Mouse (Mus musculus) stomach, postnatal 0 days (tissue): ENCODE measurements around the gene Gfpt1. TPM values are rescaled to one million over a fixed set of nuclear protein-coding genes. Genes with fewer than 3 reads are reported as not detected.

Experiments used
- ATAC-seq: fragments of 200-750 bp; cut with Nextera tagmentation; 2 replicates; pipeline ENCODE4 v1.8.0; 2017; ENCODE audit not compliant: low FRiP score, low TSS enrichment
- DNase-seq: peaks from one replicate; pipeline ENCODE4 v3.0.0-alpha.2; 2016; ENCODE audit warnings: low spot score
- H3K27ac ChIP-seq: fragments of 300-500 bp; sonication (generic); replicated peaks from 2 replicates; pipeline ENCODE4 v1.5.1; 2014; ENCODE audit warnings: mild to moderate bottlenecking, control low read depth
- H3K27me3 ChIP-seq: fragments of 300-500 bp; sonication (generic); 2 replicates; pipeline ENCODE4 v1.6.1; 2014; ENCODE audit warnings: low read length; ENCODE audit not compliant: control insufficient read depth, insufficient read depth
- H3K36me3 ChIP-seq: fragments of 300-500 bp; sonication (generic); 2 replicates; pipeline ENCODE4 v1.6.1; 2014; ENCODE audit warnings: low read length, mixed read lengths; ENCODE audit not compliant: control insufficient read depth, insufficient read depth
- H3K4me1 ChIP-seq: fragments of 300-500 bp; sonication (generic); replicated peaks from 2 replicates; pipeline ENCODE4 v1.6.1; 2014; ENCODE audit warnings: antibody characterized with exemption; ENCODE audit not compliant: control insufficient read depth, insufficient read depth
- H3K4me2 ChIP-seq: fragments of 300-500 bp; sonication (generic); replicated peaks from 2 replicates; pipeline ENCODE4 v1.6.1; 2014; ENCODE audit warnings: low read depth, mild to moderate bottlenecking, control low read depth, moderate library complexity
- H3K4me3 ChIP-seq: fragments of 300-500 bp; sonication (generic); 2 replicates; pipeline ENCODE4 v1.5.1; 2014; ENCODE audit warnings: low read depth, low read length, control low read depth
- H3K9ac ChIP-seq: fragments of 300-500 bp; sonication (generic); 2 replicates; pipeline ENCODE4 v1.6.1; 2014; ENCODE audit warnings: mild to moderate bottlenecking, low read length, control low read depth, mixed read lengths
- H3K9me3 ChIP-seq: fragments of 300-500 bp; sonication (generic); 2 replicates; pipeline ENCODE4 v1.6.1; 2016; ENCODE audit warnings: low read length; ENCODE audit not compliant: control insufficient read depth
- CTCF ChIP-seq: IDR thresholded peaks from 2 replicates; pipeline ENCODE4 v1.5.1; 2016; ENCODE audit warnings: antibody characterized with exemption, low read depth, mild to moderate bottlenecking, moderate library complexity
- EP300 ChIP-seq: optimal IDR thresholded peaks from 2 replicates; pipeline ENCODE3; 2016; ENCODE audit warnings: antibody characterized with exemption
- WGBS: fragments of 180-500 bp; shearing (Covaris S2); extraction: QIAGEN DNeasy Blood & Tissue Kit; methylation state at CpG from one replicate; pipeline ENCODE4 v1.1.7; 2014; 5-methylcytosine and 5-hydroxymethylcytosine counted together
- polyA plus RNA-seq: library from polyadenylated mRNA; unstranded; fragments of >200 nt; fragmentation: Nextera tagmentation; extraction: Ambion mirVana; gene quantifications from 2 replicates; pipeline ENCODE4 v1.2.1, GENCODE M21; 2015

Gene Gfpt1
- polyA plus RNA-seq, 1 experiment from 2014 or later: 17.4 TPM

GRCm38 (mm10) chr6:87123973-87124372 lies 81.3 kb downstream of the Gfpt1 start:
- Histone ChIP-seq H3K9me3 (no peaks in the 10 kb centered on the region), H3K4me3 (no peak overlapping the region), H3K36me3 (no peaks in the 10 kb centered on the region), H3K4me1 (peaks cover 2% of the 10 kb centered on the region; the same call in 1 of the 2 replicates), H3K27me3 (no peaks in the 10 kb centered on the region), H3K9ac (no peak overlapping the region), H3K4me2 (no peak overlapping the region), H3K27ac (no peak overlapping the region)
- ATAC-seq (no peak), DNase-seq (no peak)
- TF ChIP-seq EP300: no peak
- no peak for TF ChIP-seq CTCF
- 65% methylated on average over 4 of the region's 4 CpGs for WGBS

GRCm38 (mm10) chr6:87127049-87127753 lies 84.6 kb downstream of the Gfpt1 start:
- TF ChIP-seq EP300: no peak
- no peak for TF ChIP-seq CTCF
- DNase-seq (peak; percentile 48), ATAC-seq (peak; percentile 77)
- Histone ChIP-seq H3K36me3 (no peaks in the 10 kb centered on the region), H3K9me3 (no peaks in the 10 kb centered on the region), H3K27me3 (no peaks in the 10 kb centered on the region), H3K4me3 (no peak overlapping the region), H3K9ac (no peak overlapping the region), H3K4me2 (0 out of 2 replicates have a peak overlapping the region, but pooled peaks have one; percentile 11), H3K4me1 (peaks cover 2% of the 10 kb centered on the region; the same call in 1 of the 2 replicates), H3K27ac (no peak overlapping the region)
- 28% methylated on average over 8 of the region's 8 CpGs for WGBS

- H3K4me2 ChIP-seq: no peak overlapping the region
- no peak overlapping the region for H3K9ac ChIP-seq
- DNase-seq (no peak), ATAC-seq (no peak)
- no peaks in the 10 kb centered on the region for H3K36me3 ChIP-seq
- no peak overlapping the region for H3K4me3 ChIP-seq
- no peaks in the 10 kb centered on the region for H3K9me3 ChIP-seq
- TF ChIP-seq EP300 (no peak), CTCF (no peak)
- WGBS: 86% methylated on average over 8 of the region's 8 CpGs
- no peak overlapping the region for H3K27ac ChIP-seq
- H3K27me3 ChIP-seq: no peaks in the 10 kb centered on the region
- H3K4me1 ChIP-seq: peaks cover 2% of the 10 kb centered on the region; the same call in 1 of the 2 replicates
Measured at GRCm38 (mm10) chr6:87129861-87130260, 87.2 kb downstream of the Gfpt1 start.

- ATAC-seq (no peak), DNase-seq (no peak)
- 97% methylated on average over 7 of the region's 7 CpGs for WGBS
- no peak overlapping the region for H3K4me2 ChIP-seq
- peaks cover 2% of the 10 kb centered on the region; the same call in 1 of the 2 replicates for H3K4me1 ChIP-seq
- no peak for TF ChIP-seq EP300
- no peak for TF ChIP-seq CTCF
- no peaks in the 10 kb centered on the region for H3K27me3 ChIP-seq
- H3K9ac ChIP-seq: no peak overlapping the region
- no peaks in the 10 kb centered on the region for H3K9me3 ChIP-seq
- H3K27ac ChIP-seq: no peak overlapping the region
- H3K36me3 ChIP-seq: no peaks in the 10 kb centered on the region
- H3K4me3 ChIP-seq: no peak overlapping the region
Measured at GRCm38 (mm10) chr6:87130628-87131027, 88.0 kb downstream of the Gfpt1 start.

- Histone ChIP-seq H3K4me3 (no peak overlapping the region), H3K4me2 (no peak overlapping the region), H3K27me3 (no peaks in the 10 kb centered on the region), H3K9ac (no peak overlapping the region), H3K27ac (no peak overlapping the region), H3K9me3 (no peaks in the 10 kb centered on the region), H3K36me3 (0 out of 2 replicates have a peak, but pooled peaks cover under 1% of the 10 kb centered on the region), H3K4me1 (peaks cover 2% of the 10 kb centered on the region; the same call in 1 of the 2 replicates)
- ATAC-seq: no peak
- no peak for DNase-seq
- 67% methylated on average over 1 of the region's 1 CpGs for WGBS
- TF ChIP-seq CTCF (peak; percentile 40), EP300 (no peak)
Measured at GRCm38 (mm10) chr6:87131078-87131477, 88.4 kb downstream of the Gfpt1 start.

- WGBS: 77% methylated on average over 3 of the region's 3 CpGs
- Histone ChIP-seq H3K9ac (no peak overlapping the region), H3K9me3 (no peaks in the 10 kb centered on the region), H3K4me2 (no peak overlapping the region), H3K27me3 (no peaks in the 10 kb centered on the region), H3K27ac (no peak overlapping the region), H3K4me3 (no peak overlapping the region), H3K36me3 (0 out of 2 replicates have a peak, but pooled peaks cover 5% of the 10 kb centered on the region), H3K4me1 (no peaks in the 10 kb centered on the region)
- no peak for TF ChIP-seq EP300
- TF ChIP-seq CTCF: no peak
- ATAC-seq (no peak), DNase-seq (no peak)
Measured at GRCm38 (mm10) chr6:87133520-87133919, 90.9 kb downstream of the Gfpt1 start.
